Mouse (Mus musculus): ENCODE measurements around the gene Dhx8.

- no peak for TF ChIP-seq GATA1 (IDR thresholded peaks at IDR 0.05; ENCODE audit: borderline replicate concordance, low read length)
- TF ChIP-seq FLI1 (IDR thresholded peaks at IDR 0.05; ENCODE audit: low read length) = no peak
Observed at GRCm38 (mm10) chr11:101772027-101772426, 39.3 kb downstream of the Dhx8 start.

Measured in megakaryocyte, embryonic 14.5 days (primary cell).